Mouse (Mus musculus) midbrain, embryonic 13.5 days (tissue): ENCODE measurements at regions not wholly inside any gene's neighbourhood (a gene's known extent, or its start where the extent isn't known, plus 50 kb on each side); places are given as distances from the start of the nearest gene placed in this dataset.
"Not testable (repeated sequence)": the region's sequence is repeated elsewhere in the genome, so short reads cannot be mapped to it uniquely, and the experiment has no call there.

Source experiments
- ATAC-seq: fragments of 200-750 bp; cut with Nextera tagmentation; 2 replicates; pipeline ENCODE4 v1.8.0; 2017; ENCODE audit warnings: mild to moderate bottlenecking, moderate TSS enrichment, moderate library complexity
- H3K27ac ChIP-seq: fragments of 300-500 bp; sonication (generic); 2 replicates; pipeline ENCODE4 v1.5.1; 2015; ENCODE audit warnings: inconsistent platforms, mild to moderate bottlenecking, moderate library complexity
- H3K27me3 ChIP-seq: fragments of 300-500 bp; sonication (generic); 2 replicates; pipeline ENCODE4 v1.6.1; 2015; ENCODE audit warnings: mild to moderate bottlenecking, inconsistent platforms
- H3K36me3 ChIP-seq: fragments of 300-500 bp; sonication (generic); 2 replicates; pipeline ENCODE4 v1.6.1; 2015; ENCODE audit warnings: mild to moderate bottlenecking, inconsistent platforms
- H3K4me1 ChIP-seq: fragments of 300-500 bp; sonication (generic); replicated peaks from 2 replicates; pipeline ENCODE4 v1.6.1; 2015; ENCODE audit warnings: inconsistent platforms
- H3K4me2 ChIP-seq: fragments of 300-500 bp; sonication (generic); replicated peaks from 2 replicates; pipeline ENCODE4 v1.6.1; 2015; ENCODE audit warnings: moderate library complexity, mild to moderate bottlenecking, inconsistent platforms
- H3K4me3 ChIP-seq: fragments of 300-500 bp; sonication (generic); replicated peaks from 2 replicates; pipeline ENCODE4 v1.5.1; 2015; ENCODE audit warnings: mild to moderate bottlenecking, inconsistent platforms
- H3K9ac ChIP-seq: fragments of 300-500 bp; sonication (generic); replicated peaks from 2 replicates; pipeline ENCODE4 v1.6.1; 2015; ENCODE audit warnings: mild to moderate bottlenecking, inconsistent platforms
- H3K9me3 ChIP-seq: fragments of 300-500 bp; sonication (generic); 2 replicates; pipeline ENCODE4 v1.6.1; 2016; ENCODE audit warnings: mild to moderate bottlenecking, inconsistent platforms
- whole genome bisulfite sequencing: fragments of 180-500 bp; shearing (Covaris S2); methylation state at CpG from one replicate; pipeline ENCODE4 v1.1.7; 2015; 5-methylcytosine and 5-hydroxymethylcytosine counted together

- no peak overlapping the region for H3K9ac ChIP-seq
- no peak overlapping the region for H3K4me2 ChIP-seq
- H3K36me3 ChIP-seq = no peaks in the 10 kb centered on the region
- H3K4me3 ChIP-seq = no peak overlapping the region
- H3K4me1 ChIP-seq = no peaks in the 10 kb centered on the region
- H3K27ac ChIP-seq = no peak overlapping the region
- no peaks in the 10 kb centered on the region for H3K9me3 ChIP-seq
- no peaks in the 10 kb centered on the region for H3K27me3 ChIP-seq
- ATAC-seq = no peak
Observed at GRCm38 (mm10) chr1:13042326-13042725, 1628.4 kb downstream of the A830018L16Rik start.

GRCm38 (mm10) chr1:13050140-13050775, 1636.4 kb downstream of the A830018L16Rik start:
- 21% methylated on average over 17 of the region's 17 CpGs for WGBS
- peaks cover 12% of the 10 kb centered on the region for H3K27me3 ChIP-seq
- no peak overlapping the region for H3K9ac ChIP-seq
- no peaks in the 10 kb centered on the region for H3K36me3 ChIP-seq
- H3K9me3 ChIP-seq = no peaks in the 10 kb centered on the region
- peak overlapping the region; percentile 22; the same call in 1 of the 2 replicates for H3K4me2 ChIP-seq
- no peak overlapping the region for H3K27ac ChIP-seq
- ATAC-seq = peak; percentile 59
- 0 out of 2 replicates have a peak, but pooled peaks cover 2% of the 10 kb centered on the region for H3K4me1 ChIP-seq
- H3K4me3 ChIP-seq = no peak overlapping the region

- H3K4me1 ChIP-seq, H3K9me3 ChIP-seq, H3K36me3 ChIP-seq, H3K4me3 ChIP-seq, H3K27ac ChIP-seq, H3K4me2 ChIP-seq, H3K9ac ChIP-seq, ATAC-seq: not testable (repeated sequence)
- 80% methylated on average over 11 of the region's 13 CpGs for WGBS
- peaks cover 12% of the 10 kb centered on the region for H3K27me3 ChIP-seq
Observed at GRCm38 (mm10) chr1:13051433-13052066, 1637.6 kb downstream of the A830018L16Rik start.

- no peak overlapping the region for H3K4me3 ChIP-seq
- WGBS = 17% methylated on average over 7 of the region's 7 CpGs
- H3K4me2 ChIP-seq = 0 out of 2 replicates have a peak overlapping the region, but pooled peaks have one; percentile 5
- no peak overlapping the region for H3K9ac ChIP-seq
- no peak overlapping the region for H3K27ac ChIP-seq
- H3K36me3 ChIP-seq = no peaks in the 10 kb centered on the region
- no peaks in the 10 kb centered on the region for H3K9me3 ChIP-seq
- no peak for ATAC-seq
- peaks cover 12% of the 10 kb centered on the region for H3K27me3 ChIP-seq
- H3K4me1 ChIP-seq = 0 out of 2 replicates have a peak, but pooled peaks cover 2% of the 10 kb centered on the region
Observed at GRCm38 (mm10) chr1:13052067-13052460, 1638.2 kb downstream of the A830018L16Rik start.

GRCm38 (mm10) chr1:13057741-13058140, 1643.8 kb downstream of the A830018L16Rik start:
- H3K36me3 ChIP-seq = no peaks in the 10 kb centered on the region
- H3K4me2 ChIP-seq = no peak overlapping the region
- no peaks in the 10 kb centered on the region for H3K4me1 ChIP-seq
- H3K9ac ChIP-seq = no peak overlapping the region
- H3K4me3 ChIP-seq = no peak overlapping the region
- no peaks in the 10 kb centered on the region for H3K9me3 ChIP-seq
- no peak overlapping the region for H3K27ac ChIP-seq
- WGBS = 37% methylated on average over 14 of the region's 14 CpGs
- no peak for ATAC-seq
- no peaks in the 10 kb centered on the region; the same call in 1 of the 2 replicates for H3K27me3 ChIP-seq

GRCm38 (mm10) chr1:13059616-13060320, 1645.9 kb downstream of the A830018L16Rik start:
- no peak overlapping the region for H3K4me2 ChIP-seq
- H3K4me3 ChIP-seq = no peak overlapping the region
- H3K9me3 ChIP-seq = no peaks in the 10 kb centered on the region
- ATAC-seq = no peak
- no peaks in the 10 kb centered on the region for H3K27me3 ChIP-seq
- no peak overlapping the region for H3K9ac ChIP-seq
- H3K36me3 ChIP-seq = no peaks in the 10 kb centered on the region
- 66% methylated on average over 6 of the region's 6 CpGs for WGBS
- H3K4me1 ChIP-seq = no peaks in the 10 kb centered on the region
- H3K27ac ChIP-seq = no peak overlapping the region
